Mouse (Mus musculus) ES-Bruce4 (cell line): ENCODE results near the gene Art3. TPM values are rescaled to one million over a fixed set of nuclear protein-coding genes. Genes with fewer than 3 reads are reported as not detected.

Experiments used
- H3K27ac ChIP-seq: 2 replicates; pipeline ENCODE4 v1.5.1; 2012; ENCODE audit warnings: low read length, inconsistent platforms; ENCODE audit not compliant: insufficient read depth
- H3K27me3 ChIP-seq: 2 replicates; pipeline ENCODE4 v1.6.1; 2012; ENCODE audit warnings: mild to moderate bottlenecking, low read length, inconsistent platforms; ENCODE audit not compliant: control insufficient read depth, poor library complexity, insufficient read depth, severe bottlenecking
- H3K36me3 ChIP-seq: 2 replicates; pipeline ENCODE4 v1.6.1; 2012; ENCODE audit warnings: inconsistent platforms, mild to moderate bottlenecking, low read length, moderate library complexity; ENCODE audit not compliant: control insufficient read depth, poor library complexity, insufficient read depth, severe bottlenecking
- H3K4me1 ChIP-seq: one replicate; pipeline ENCODE4 v1.8.1; 2011; ENCODE audit warnings: low read length; ENCODE audit not compliant: control insufficient read depth, insufficient read depth
- H3K4me3 ChIP-seq: 2 replicates; pipeline ENCODE4 v1.5.1; 2011; ENCODE audit warnings: low read depth, mild to moderate bottlenecking, low read length
- H3K9ac ChIP-seq: 2 replicates; pipeline ENCODE4 v1.6.1; 2012; ENCODE audit warnings: low read depth, mild to moderate bottlenecking, inconsistent platforms; ENCODE audit not compliant: poor library complexity, severe bottlenecking
- H3K9me3 ChIP-seq: replicated peaks from 2 replicates; pipeline ENCODE4 v1.6.1; 2012; ENCODE audit warnings: mild to moderate bottlenecking, low read length, inconsistent platforms; ENCODE audit not compliant: control insufficient read depth, poor library complexity, insufficient read depth, severe bottlenecking
- CTCF ChIP-seq: IDR thresholded peaks from one replicate; pipeline ENCODE4 v1.8.1; 2011; ENCODE audit warnings: low read depth, low read length
- EP300 ChIP-seq: IDR thresholded peaks from 2 replicates; pipeline ENCODE4 v1.6.1; 2011; ENCODE audit warnings: low read depth, low read length; ENCODE audit not compliant: insufficient read depth
- POLR2A ChIP-seq: IDR thresholded peaks from one replicate; pipeline ENCODE4 v1.8.1; 2011; ENCODE audit warnings: low read length; ENCODE audit not compliant: insufficient read depth
- polyA plus RNA-seq: library from polyadenylated mRNA; stranded (reverse); fragments of >200 nt; gene quantifications from 2 replicates; pipeline ENCODE4 v1.2.4, GENCODE M21; 2011; ENCODE audit warnings: low read depth; ENCODE audit not compliant: missing spikeins, insufficient read depth, insufficient read length

The Art3 gene
- polyA plus RNA-seq, 1 experiment = not detected

DNA sequence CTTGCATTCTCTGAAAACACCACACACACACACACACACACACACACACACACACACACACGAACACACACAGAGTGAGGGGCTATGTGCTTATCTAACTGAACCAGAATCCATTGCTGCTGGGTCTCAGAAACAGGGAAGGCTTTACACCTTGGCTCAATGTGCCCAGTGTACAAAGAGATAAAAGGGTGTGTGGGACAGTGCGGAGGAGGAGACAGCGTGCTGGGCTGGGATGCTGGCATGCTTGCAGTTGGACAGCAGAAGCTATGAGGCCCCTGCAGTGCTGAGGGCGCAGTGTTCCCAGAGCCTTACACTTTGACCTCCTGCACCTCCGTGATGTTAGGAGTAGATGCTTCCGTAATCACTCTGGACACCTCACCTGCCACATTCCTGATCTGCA lies 64.8 kb downstream of the Art3 start:
- Histone ChIP-seq H3K27ac (no peak overlapping the region), H3K27me3 (no peaks in the 10 kb centered on the region), H3K9ac (no peak overlapping the region), H3K36me3 (no peaks in the 10 kb centered on the region), H3K4me3 (no peak overlapping the region), H3K4me1 (no peaks in the 10 kb centered on the region), H3K9me3 (no peaks in the 10 kb centered on the region)
- no peak for TF ChIP-seq CTCF
- TF ChIP-seq POLR2A = no peak
- no peak for TF ChIP-seq EP300

DNA sequence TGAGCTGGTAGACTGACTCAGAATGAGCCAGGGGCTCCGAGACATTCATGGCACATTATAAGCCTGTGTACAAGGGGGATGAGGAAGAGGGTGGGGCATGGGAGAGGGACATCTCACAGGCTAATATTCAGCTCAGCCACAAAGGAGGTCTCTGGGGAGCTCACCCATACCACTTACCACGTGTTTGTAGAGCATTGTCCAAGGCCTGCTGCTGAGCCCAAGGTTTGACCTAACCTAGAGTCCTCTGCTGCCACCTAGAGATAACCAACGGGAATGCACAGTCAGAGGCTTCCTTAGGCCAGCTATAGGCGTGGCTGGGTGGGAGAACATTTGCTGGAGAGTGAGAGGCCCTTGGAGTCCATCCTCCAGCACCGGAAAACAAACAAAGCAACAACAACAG lies 66.5 kb downstream of the Art3 start:
- H3K4me1 ChIP-seq = no peaks in the 10 kb centered on the region
- H3K9me3 ChIP-seq = no peaks in the 10 kb centered on the region
- TF ChIP-seq CTCF (peak; percentile 83), EP300 (no peak), POLR2A (no peak)
- no peaks in the 10 kb centered on the region for H3K27me3 ChIP-seq
- H3K9ac ChIP-seq = no peak overlapping the region
- no peak overlapping the region for H3K4me3 ChIP-seq
- H3K36me3 ChIP-seq = no peaks in the 10 kb centered on the region
- no peak overlapping the region for H3K27ac ChIP-seq

DNA sequence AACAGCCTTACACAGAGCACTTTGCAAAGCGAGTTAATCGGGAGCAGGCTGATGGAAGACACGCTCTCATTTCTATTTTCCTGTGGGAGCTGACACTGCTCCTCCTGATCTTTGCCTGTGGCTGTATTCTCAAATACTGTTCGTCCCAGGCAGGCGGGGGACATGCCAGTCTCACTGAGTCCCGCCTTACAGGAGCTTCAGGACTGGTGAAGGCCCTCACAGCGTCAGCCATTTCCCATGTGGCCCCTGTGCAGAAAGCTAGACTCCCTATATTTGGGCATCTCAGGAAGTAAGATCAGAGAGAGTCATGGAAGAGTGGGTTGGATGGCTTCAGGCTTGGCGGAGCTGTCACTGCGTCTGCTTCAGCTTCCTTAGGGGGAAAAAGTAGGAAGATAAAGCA lies 71.2 kb downstream of the Art3 start:
- H3K27me3 ChIP-seq = no peaks in the 10 kb centered on the region
- H3K4me1 ChIP-seq = no peaks in the 10 kb centered on the region
- no peak overlapping the region for H3K9ac ChIP-seq
- H3K9me3 ChIP-seq = no peaks in the 10 kb centered on the region
- H3K4me3 ChIP-seq = no peak overlapping the region
- H3K36me3 ChIP-seq = no peaks in the 10 kb centered on the region
- TF ChIP-seq POLR2A (no peak), EP300 (no peak), CTCF (no peak)
- no peak overlapping the region for H3K27ac ChIP-seq

DNA sequence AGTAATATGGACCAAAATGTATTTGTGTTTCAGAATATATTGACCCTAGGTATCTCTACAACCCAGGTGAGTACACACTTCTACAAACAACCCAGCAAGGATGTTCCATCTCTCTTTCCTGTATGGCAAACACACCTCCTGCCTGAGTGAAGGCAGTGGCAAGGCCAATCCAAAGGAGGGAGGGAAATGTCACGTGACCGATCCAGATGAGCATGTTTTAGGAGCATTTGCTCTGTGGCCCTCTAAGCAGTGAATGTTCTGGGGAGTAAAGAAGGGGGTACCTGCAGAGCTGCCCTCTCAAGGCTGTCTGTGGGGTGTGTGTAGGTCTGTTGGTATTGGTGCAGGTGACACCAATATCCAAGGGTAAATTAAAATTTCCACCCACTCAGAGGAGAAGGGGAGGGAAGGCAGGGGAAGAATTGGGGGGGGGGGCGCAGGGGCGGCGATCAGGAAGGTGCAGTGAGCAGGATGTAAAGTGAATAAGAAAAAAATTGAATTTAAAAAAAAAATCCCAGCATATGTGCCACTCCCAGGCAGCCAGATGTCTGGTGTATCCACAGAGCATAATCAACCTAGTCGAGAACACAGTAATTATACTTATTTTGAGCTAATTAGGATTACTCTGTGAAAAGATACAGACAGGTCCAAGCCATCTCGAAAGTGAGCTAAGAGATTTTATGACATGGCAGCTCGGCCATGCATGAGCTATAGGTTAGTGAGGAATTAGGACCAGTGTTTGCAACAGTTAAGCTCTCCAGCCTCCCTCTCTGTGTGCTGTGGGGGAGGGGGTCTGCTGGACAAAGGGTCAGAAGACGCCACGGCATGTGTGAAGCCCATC lies 72.2 kb downstream of the Art3 start:
- Histone ChIP-seq H3K9ac (no peak overlapping the region), H3K36me3 (no peaks in the 10 kb centered on the region), H3K27me3 (no peaks in the 10 kb centered on the region), H3K4me1 (no peaks in the 10 kb centered on the region), H3K9me3 (no peaks in the 10 kb centered on the region), H3K4me3 (no peak overlapping the region), H3K27ac (no peak overlapping the region)
- TF ChIP-seq POLR2A (no peak), CTCF (no peak), EP300 (no peak)

DNA sequence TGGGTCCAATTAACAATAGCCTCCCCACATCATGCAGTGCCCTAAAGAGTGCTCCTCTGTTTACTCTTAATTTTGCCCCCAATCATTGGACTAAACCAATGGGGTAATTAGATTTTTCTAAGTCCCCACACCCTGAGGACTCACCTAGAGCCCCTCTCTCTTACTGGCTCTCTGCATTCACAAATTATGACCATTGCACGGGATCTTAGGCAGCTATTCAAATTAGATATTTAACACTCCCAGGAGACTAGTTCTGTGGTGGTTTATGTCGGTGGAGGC lies 72.7 kb downstream of the Art3 start:
- Histone ChIP-seq H3K4me3 (no peak overlapping the region), H3K36me3 (no peaks in the 10 kb centered on the region), H3K9me3 (no peaks in the 10 kb centered on the region), H3K27me3 (no peaks in the 10 kb centered on the region), H3K9ac (no peak overlapping the region), H3K27ac (no peak overlapping the region), H3K4me1 (no peaks in the 10 kb centered on the region)
- no peak for TF ChIP-seq POLR2A
- TF ChIP-seq CTCF = no peak
- no peak for TF ChIP-seq EP300

DNA sequence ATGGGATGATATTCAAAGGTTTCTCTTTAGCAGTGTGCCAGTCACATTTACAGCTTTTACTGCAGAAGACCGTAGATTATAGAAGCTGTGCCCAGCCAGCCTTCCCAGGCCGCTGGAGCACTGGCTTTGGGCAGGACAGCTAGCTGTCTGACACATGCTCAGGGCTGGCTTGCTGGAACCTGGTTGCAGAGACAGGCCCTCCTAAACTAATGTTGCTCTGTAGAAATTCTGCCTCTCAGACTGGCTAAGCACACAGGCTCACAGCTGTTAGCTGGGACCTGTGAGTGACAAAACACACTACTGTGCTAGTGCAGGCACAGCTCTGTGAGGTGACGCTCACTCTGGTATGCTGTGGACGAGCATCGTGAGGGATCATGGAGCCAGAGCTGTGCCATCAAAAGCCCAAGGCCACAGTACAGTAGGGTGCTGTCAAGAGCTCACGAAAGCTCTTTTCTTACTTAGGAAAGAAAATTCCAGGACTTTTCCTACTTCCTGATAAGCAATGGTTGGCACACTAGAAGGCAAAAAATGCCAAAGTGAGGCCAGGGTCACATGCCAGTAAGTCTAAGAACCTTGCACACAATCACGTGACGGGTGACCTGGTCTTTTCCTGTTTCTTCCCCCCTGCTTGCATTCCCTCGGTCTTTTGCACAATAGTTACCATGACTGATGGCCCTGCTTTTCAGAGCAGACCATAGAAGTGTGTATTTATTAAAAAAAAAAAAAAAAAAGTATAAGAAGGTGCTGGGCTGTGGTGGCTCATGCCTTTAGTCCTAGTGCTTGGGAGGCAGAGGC lies 77.9 kb downstream of the Art3 start:
- TF ChIP-seq EP300 (no peak), CTCF (no peak)
- Histone ChIP-seq H3K9me3 (no peaks in the 10 kb centered on the region), H3K9ac (no peak overlapping the region), H3K27me3 (no peaks in the 10 kb centered on the region), H3K4me1 (no peaks in the 10 kb centered on the region), H3K27ac (no peak overlapping the region), H3K36me3 (no peaks in the 10 kb centered on the region), H3K4me3 (no peak overlapping the region)
